Comparison of ENCODE assay signal across 8 mouse cellular contexts in the genomic region with DNA sequence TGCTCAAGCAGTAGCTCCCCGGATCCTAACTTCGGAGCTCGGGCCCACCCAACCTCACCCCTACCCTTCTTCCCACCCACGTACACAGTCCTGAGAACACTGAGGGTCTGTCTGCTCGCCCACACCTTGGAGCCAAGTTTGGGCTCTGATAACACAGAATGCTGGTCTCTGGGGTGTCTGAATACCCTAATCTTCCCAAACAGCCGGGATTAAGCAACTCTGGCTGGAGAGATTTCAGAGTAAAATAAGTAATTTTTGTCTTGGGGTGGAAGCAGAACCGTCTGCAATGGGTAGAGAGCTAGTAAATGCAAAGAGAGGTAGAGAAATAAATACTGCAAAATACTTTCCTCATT. TPM values are rescaled to one million over a fixed set of nuclear protein-coding genes. Genes with fewer than 3 reads are reported as not detected.
DNase-seq lines count a peak whose midpoint lies in the region; ATAC-seq and TF ChIP-seq lines count a peak whose summit lies in the region.

No protein-coding gene starts in this region.

- H3K9me3 ChIP-seq in embryonic facial prominence, embryonic 15.5 days (replicated peaks) = no peaks in the 10 kb centered on the region
- no peaks in the 10 kb centered on the region for H3K9me3 ChIP-seq in limb, embryonic 12.5 days

- H3K4me2 ChIP-seq in embryonic facial prominence, embryonic 15.5 days (replicated peaks) = peak overlapping the region; percentile 87
- H3K4me2 ChIP-seq in limb, embryonic 12.5 days = peak overlapping the region; percentile 82

- intact Hi-C loops in left cerebral cortex, postnatal 25 days (cut with DNase I) = no loop called here

- DNase-seq in liver, adult 2 months (ENCODE audit: extremely low read depth, low read depth, low spot score) = no peak
- DNase-seq in liver = no peak
- DNase-seq in left cerebral cortex, postnatal 25 days (ENCODE audit: low spot score in 2 of 2) = no peak
- DNase-seq in kidney, postnatal 14 days = no peak

- no peaks in the 10 kb centered on the region for H3K79me2 ChIP-seq in liver, adult 2 months (ENCODE audit: control insufficient read depth, insufficient read depth, low read length)

- H3K4me1 ChIP-seq in liver, adult 2 months (ENCODE audit: control insufficient read depth, insufficient read depth, low read length) = no peaks in the 10 kb centered on the region
- peaks cover 32% of the 10 kb centered on the region for H3K4me1 ChIP-seq in embryonic facial prominence, embryonic 15.5 days
- peaks cover 35% of the 10 kb centered on the region for H3K4me1 ChIP-seq in limb, embryonic 12.5 days (replicated peaks)
- peaks cover 20% of the 10 kb centered on the region for H3K4me1 ChIP-seq in olfactory bulb, adult 2 months (ENCODE audit: control insufficient read depth, insufficient read depth, low read length)

- H3K4me3 ChIP-seq in liver, adult 2 months (ENCODE audit: insufficient read depth, low read depth, low read length) = peak overlapping the region; percentile 14
- peak overlapping the region; percentile 65 for H3K4me3 ChIP-seq in embryonic facial prominence, embryonic 15.5 days (replicated peaks)
- peak overlapping the region; percentile 82 for H3K4me3 ChIP-seq in limb, embryonic 12.5 days (replicated peaks)
- peak overlapping the region; percentile 52 for H3K4me3 ChIP-seq in olfactory bulb, adult 2 months (ENCODE audit: insufficient read depth, low read depth, low read length)

- H3K27me3 ChIP-seq in liver, adult 2 months (ENCODE audit: control insufficient read depth, insufficient read depth, low read length) = no peaks in the 10 kb centered on the region
- H3K27me3 ChIP-seq in embryonic facial prominence, embryonic 15.5 days = no peaks in the 10 kb centered on the region
- H3K27me3 ChIP-seq in limb, embryonic 12.5 days = no peaks in the 10 kb centered on the region

- no peak overlapping the region; the same call in 1 of the 2 replicates for H3K9ac ChIP-seq in liver, adult 2 months (ENCODE audit: low read depth, low read length)
- peak overlapping the region; percentile 85; the same call in 1 of the 2 replicates for H3K9ac ChIP-seq in embryonic facial prominence, embryonic 15.5 days
- peak overlapping the region; percentile 92 for H3K9ac ChIP-seq in limb, embryonic 12.5 days (replicated peaks)

- no peak for TF ChIP-seq CTCF in liver, adult 2 months (IDR thresholded peaks at IDR 0.05; ENCODE audit: low read depth, low read length)
- TF ChIP-seq CTCF in olfactory bulb, adult 2 months (IDR thresholded peaks at IDR 0.05; ENCODE audit: insufficient read depth, low read depth, low read length) = no peak

- no peak for TF ChIP-seq POLR2A in liver, adult 2 months (IDR thresholded peaks at IDR 0.05; ENCODE audit: extremely low read depth, insufficient read depth, low read length)
- no peak for TF ChIP-seq POLR2A in olfactory bulb, adult 2 months (IDR thresholded peaks at IDR 0.05; ENCODE audit: insufficient read depth, low read depth, low read length)

- no peaks in the 10 kb centered on the region for H3K36me3 ChIP-seq in liver, adult 2 months (ENCODE audit: control insufficient read depth, insufficient read depth, low read length)
- peaks cover 43% of the 10 kb centered on the region for H3K36me3 ChIP-seq in embryonic facial prominence, embryonic 15.5 days
- peaks cover 45% of the 10 kb centered on the region for H3K36me3 ChIP-seq in limb, embryonic 12.5 days

- 70% methylated on average over 7 of the region's 7 CpGs for WGBS in liver, adult 2 months
- WGBS in embryonic facial prominence, embryonic 15.5 days = 3% methylated on average over 7 of the region's 7 CpGs
- WGBS in limb, embryonic 12.5 days = 3% methylated on average over 7 of the region's 7 CpGs
- WGBS in olfactory bulb, adult 2 months = 8% methylated on average over 7 of the region's 7 CpGs

- no peak overlapping the region for H3K27ac ChIP-seq in liver, adult 2 months (replicated peaks; ENCODE audit: insufficient read depth, low read depth, low read length)
- H3K27ac ChIP-seq in embryonic facial prominence, embryonic 15.5 days (replicated peaks) = peak overlapping the region; percentile 96
- H3K27ac ChIP-seq in limb, embryonic 12.5 days = peak overlapping the region; percentile 98
- peak overlapping the region; percentile 89 for H3K27ac ChIP-seq in olfactory bulb, adult 2 months (ENCODE audit: insufficient read depth, low read depth, low read length)

- ATAC-seq in embryonic facial prominence, embryonic 15.5 days (ENCODE audit: insufficient number of reproducible peaks, low FRiP score, low TSS enrichment, low read depth) = no peak
- no peak for ATAC-seq in limb, embryonic 12.5 days (ENCODE audit: insufficient number of reproducible peaks, insufficient read depth, low FRiP score, low TSS enrichment, low read depth)
- ATAC-seq in monocyte, adult 5-6 weeks (replicated peaks; ENCODE audit: insufficient number of reproducible peaks, low FRiP score, low TSS enrichment, poor library complexity, severe bottlenecking) = no peak

RNA-seq across cellular contexts. Expression of gene Arhgef40, which starts 1.6 kb away (rescaled TPM):
- total RNA-seq in liver, adult 2 months (2014; rRNA removed) = 6.1 and 9.5 TPM in 2 replicates
- polyA plus RNA-seq in liver, adult 2 months (2012; rRNA removed) = 12.5 and 16.1 TPM in 2 replicates
- 144 and 150 TPM in 2 replicates for polyA plus RNA-seq in embryonic facial prominence, embryonic 15.5 days (2015; fragmentation: Nextera tagmentation; extraction: Ambion mirVana)
- polyA plus RNA-seq in limb, embryonic 12.5 days (2016; fragmentation: Nextera tagmentation; extraction: Ambion mirVana) = 241 and 253 TPM in 2 replicates
- polyA plus RNA-seq in olfactory bulb, adult 2 months (2012; ENCODE audit: insufficient read depth, insufficient read length, low replicate concordance, missing spikeins) = not detected in 2 replicates
- 2.5 to 9.0 TPM (median 3.2 TPM) in 3 replicates for total RNA-seq in monocyte, adult 5-6 weeks (2017)
- 10 to 100 TPM; 26.3 to 28.5 TPM for total RNA-seq in left cerebral cortex, postnatal 25 days (2021)

RNA-seq across cellular contexts. Expression of gene Tmem253, which starts 29.3 kb away (rescaled TPM):
- not detected in 2 replicates for total RNA-seq in liver, adult 2 months (2014; rRNA removed)
- 0.11 TPM in 1 of 2 replicates, not detected in the other for polyA plus RNA-seq in liver, adult 2 months (2012; rRNA removed)
- polyA plus RNA-seq in embryonic facial prominence, embryonic 15.5 days (2015; fragmentation: Nextera tagmentation; extraction: Ambion mirVana) = 0.53 and 0.60 TPM in 2 replicates
- polyA plus RNA-seq in limb, embryonic 12.5 days (2016; fragmentation: Nextera tagmentation; extraction: Ambion mirVana) = 1.00 and 1.2 TPM in 2 replicates
- not detected in 2 replicates for polyA plus RNA-seq in olfactory bulb, adult 2 months (2012; ENCODE audit: insufficient read depth, insufficient read length, low replicate concordance, missing spikeins)
- total RNA-seq in monocyte, adult 5-6 weeks (2017) = 0.97 TPM in 1 of 3 replicates, not detected in the others
- under 1 TPM in 1 of 2 experiments, not detected in 1; 0.60 TPM for total RNA-seq in left cerebral cortex, postnatal 25 days (2021)

RNA-seq across cellular contexts. Expression of gene Zfp219, which starts 34.4 kb away (rescaled TPM):
- 8.9 and 12.6 TPM in 2 replicates for total RNA-seq in liver, adult 2 months (2014; rRNA removed)
- polyA plus RNA-seq in liver, adult 2 months (2012; rRNA removed) = 27.8 and 31.4 TPM in 2 replicates
- polyA plus RNA-seq in embryonic facial prominence, embryonic 15.5 days (2015; fragmentation: Nextera tagmentation; extraction: Ambion mirVana) = 33.7 and 33.8 TPM in 2 replicates
- polyA plus RNA-seq in limb, embryonic 12.5 days (2016; fragmentation: Nextera tagmentation; extraction: Ambion mirVana) = 51.7 and 60.9 TPM in 2 replicates
- polyA plus RNA-seq in olfactory bulb, adult 2 months (2012; ENCODE audit: insufficient read depth, insufficient read length, low replicate concordance, missing spikeins) = not detected in 2 replicates
- total RNA-seq in monocyte, adult 5-6 weeks (2017) = 7.1 to 11.0 TPM (median 8.5 TPM) in 3 replicates
- 10 to 100 TPM; 32.0 to 36.3 TPM for total RNA-seq in left cerebral cortex, postnatal 25 days (2021)

RNA-seq across cellular contexts. Expression of gene Olfr221, which starts 56.1 kb away (rescaled TPM):
- not detected in 2 replicates for total RNA-seq in liver, adult 2 months (2014; rRNA removed)
- not detected in 2 replicates for polyA plus RNA-seq in liver, adult 2 months (2012; rRNA removed)
- polyA plus RNA-seq in embryonic facial prominence, embryonic 15.5 days (2015; fragmentation: Nextera tagmentation; extraction: Ambion mirVana) = 0.19 TPM in 1 of 2 replicates, not detected in the other
- polyA plus RNA-seq in limb, embryonic 12.5 days (2016; fragmentation: Nextera tagmentation; extraction: Ambion mirVana) = not detected in 2 replicates
- polyA plus RNA-seq in olfactory bulb, adult 2 months (2012; ENCODE audit: insufficient read depth, insufficient read length, low replicate concordance, missing spikeins) = not detected in 2 replicates
- not detected in 3 replicates for total RNA-seq in monocyte, adult 5-6 weeks (2017)
- total RNA-seq in left cerebral cortex, postnatal 25 days (2021) = not detected

Comparison
In these comparisons a context has a peak if more than half of its experiments do, and no peak if none do; other contexts are left out.
1. H3K4me3 ChIP-seq: peak in every context shown above with its lines; median percentile 82 in limb, embryonic 12.5 days; 65 in embryonic facial prominence, embryonic 15.5 days; 52 in olfactory bulb, adult 2 months; 14 in liver, adult 2 months.
2. RNA of gene Arhgef40, which starts 1.6 kb away (polyA plus RNA-seq): 241 to 253 TPM in limb, embryonic 12.5 days, 144 to 150 TPM in embryonic facial prominence, embryonic 15.5 days and 12.5 to 16.1 TPM in liver, adult 2 months; not detected in olfactory bulb, adult 2 months; every median in the first group is over 10 times any median in the second.